Mouse (Mus musculus) cerebellum, adult 2 months (tissue): ENCODE measurements at regions not wholly inside any gene's neighbourhood (a gene's known extent, or its start where the extent isn't known, plus 50 kb on each side); places are given as distances from the start of the nearest gene placed in this dataset.

Source experiments
- DNase-seq, 2 experiments: peaks; one replicate each; pipeline ENCODE4 v3.0.0; 2021
- H3K27ac ChIP-seq: fragments of 200-500 bp; 2 replicates; pipeline ENCODE4 v1.5.1; 2012; ENCODE audit warnings: low read length, control low read depth, inconsistent platforms; ENCODE audit not compliant: insufficient read depth
- H3K27me3 ChIP-seq: fragments of 200-500 bp; 2 replicates; pipeline ENCODE4 v1.6.1; 2012; ENCODE audit warnings: inconsistent platforms, mild to moderate bottlenecking, low read length, moderate library complexity; ENCODE audit not compliant: control insufficient read depth, insufficient read depth
- H3K4me1 ChIP-seq: fragments of 200-500 bp; 2 replicates; pipeline ENCODE4 v1.6.1; 2011; ENCODE audit warnings: low read length; ENCODE audit not compliant: control insufficient read depth, insufficient read depth
- H3K4me3 ChIP-seq: fragments of 200-500 bp; replicated peaks from 2 replicates; pipeline ENCODE3; 2011; ENCODE audit warnings: mild to moderate bottlenecking, low read depth, low read length, control low read depth; ENCODE audit not compliant: insufficient read depth
- CTCF ChIP-seq: fragments of 200-500 bp; IDR thresholded peaks from 2 replicates; pipeline ENCODE4 v1.5.1; 2011; ENCODE audit warnings: low read depth, mild to moderate bottlenecking, control low read depth, low read length, moderate library complexity, borderline replicate concordance; ENCODE audit not compliant: insufficient read depth
- POLR2A ChIP-seq: fragments of 200-500 bp; IDR thresholded peaks from 2 replicates; pipeline ENCODE4 v1.6.1; 2011; ENCODE audit warnings: low read length, control low read depth, borderline replicate concordance; ENCODE audit not compliant: insufficient read depth
- WGBS: fragments of 180-500 bp; shearing (Covaris S2); methylation state at CpG from one replicate; pipeline ENCODE4 v1.1.7; 2018; 5-methylcytosine and 5-hydroxymethylcytosine counted together

- no peaks in the 10 kb centered on the region for H3K4me1 ChIP-seq
- no peak for DNase-seq
- TF ChIP-seq CTCF (no peak), POLR2A (no peak)
- whole genome bisulfite sequencing = 24% methylated on average over 9 of the region's 9 CpGs
- no peak overlapping the region for H3K4me3 ChIP-seq
- no peak overlapping the region for H3K27ac ChIP-seq
- H3K27me3 ChIP-seq = no peaks in the 10 kb centered on the region
These were observed 58.9 kb upstream of the Cachd1 start for GRCm38 (mm10) chr4:100717601-100718000.

GRCm38 (mm10) chr4:100722532-100722931 lies 53.9 kb upstream of the Cachd1 start:
- no peak overlapping the region for H3K4me3 ChIP-seq
- peak; percentile 29; the same call in 1 of the 2 replicates for TF ChIP-seq CTCF
- TF ChIP-seq POLR2A = no peak
- H3K4me1 ChIP-seq = no peaks in the 10 kb centered on the region
- H3K27ac ChIP-seq = no peak overlapping the region
- H3K27me3 ChIP-seq = no peaks in the 10 kb centered on the region
- WGBS = 40% methylated on average over 9 of the region's 9 CpGs
- peak in 1 of 2 experiments; percentile 15 for DNase-seq

GRCm38 (mm10) chr4:100723053-100723452 lies 53.4 kb upstream of the Cachd1 start:
- H3K4me3 ChIP-seq = no peak overlapping the region
- TF ChIP-seq CTCF = no peak
- no peak for TF ChIP-seq POLR2A
- 72% methylated on average over 5 of the region's 5 CpGs for WGBS
- H3K27ac ChIP-seq = no peak overlapping the region
- DNase-seq = no peak
- no peaks in the 10 kb centered on the region for H3K4me1 ChIP-seq
- no peaks in the 10 kb centered on the region for H3K27me3 ChIP-seq

GRCm38 (mm10) chr4:100725811-100726210 lies 50.7 kb upstream of the Cachd1 start:
- Histone ChIP-seq H3K27ac (no peak overlapping the region), H3K4me1 (no peaks in the 10 kb centered on the region), H3K4me3 (no peak overlapping the region), H3K27me3 (no peaks in the 10 kb centered on the region)
- DNase-seq = no peak
- TF ChIP-seq POLR2A (no peak), CTCF (no peak)
- 87% methylated on average over 7 of the region's 7 CpGs for WGBS

- Histone ChIP-seq H3K27ac (no peak overlapping the region), H3K4me1 (no peaks in the 10 kb centered on the region), H3K4me3 (no peak overlapping the region), H3K27me3 (no peaks in the 10 kb centered on the region)
- TF ChIP-seq POLR2A (no peak), CTCF (no peak)
- WGBS = 52% methylated on average over 6 of the region's 6 CpGs
- no peak for DNase-seq
These were observed 50.0 kb upstream of the Cachd1 start for GRCm38 (mm10) chr4:100726496-100726895.
